Mouse (Mus musculus) Muller cell, postnatal 12 days (primary cell): ENCODE results near the gene 6030468B19Rik.

ENCODE experiments used
- DNase-seq: peaks from one replicate; pipeline ENCODE4 v3.0.0-alpha.2; 2015; ENCODE audit errors: inconsistent ontology term

The 6030468B19Rik gene

GRCm38 (mm10) chr11:117797511-117798159 lies at the start of gene 6030468B19Rik:
TSS of gene 6030468B19Rik (plus strand) at chr11:117797660.
- DNase-seq: no peak

- no peak for DNase-seq
Measured at GRCm38 (mm10) chr11:117748628-117749027, 48.8 kb upstream of the 6030468B19Rik start.

- no peak for DNase-seq
Measured at GRCm38 (mm10) chr11:117749414-117749813, 48.0 kb upstream of the 6030468B19Rik start.

GRCm38 (mm10) chr11:117751544-117751943 lies 45.9 kb upstream of the 6030468B19Rik start:
- DNase-seq: no peak

GRCm38 (mm10) chr11:117755891-117756290 lies 41.6 kb upstream of the 6030468B19Rik start:
- no peak for DNase-seq

- no peak for DNase-seq
Measured at GRCm38 (mm10) chr11:117759267-117759666, 38.2 kb upstream of the 6030468B19Rik start.

GRCm38 (mm10) chr11:117760374-117761119 lies 36.9 kb upstream of the 6030468B19Rik start:
- no peak for DNase-seq

GRCm38 (mm10) chr11:117761801-117762200 lies 35.7 kb upstream of the 6030468B19Rik start:
- DNase-seq: no peak

GRCm38 (mm10) chr11:117762246-117762645 lies 35.2 kb upstream of the 6030468B19Rik start:
- DNase-seq: no peak

- no peak for DNase-seq
Measured at GRCm38 (mm10) chr11:117764319-117764718, 33.1 kb upstream of the 6030468B19Rik start.

- DNase-seq: no peak
Measured at GRCm38 (mm10) chr11:117765361-117765760, 32.1 kb upstream of the 6030468B19Rik start.

GRCm38 (mm10) chr11:117766275-117766674 lies 31.2 kb upstream of the 6030468B19Rik start:
- DNase-seq: no peak

GRCm38 (mm10) chr11:117768725-117769682 lies 28.5 kb upstream of the 6030468B19Rik start:
- no peak for DNase-seq

- DNase-seq: no peak
Measured at GRCm38 (mm10) chr11:117769683-117770047, 27.8 kb upstream of the 6030468B19Rik start.

- no peak for DNase-seq
Measured at GRCm38 (mm10) chr11:117770407-117770806, 27.1 kb upstream of the 6030468B19Rik start.

GRCm38 (mm10) chr11:117772352-117772751 lies 25.1 kb upstream of the 6030468B19Rik start:
- no peak for DNase-seq

- no peak for DNase-seq
Measured at GRCm38 (mm10) chr11:117774925-117775324, 22.5 kb upstream of the 6030468B19Rik start.

GRCm38 (mm10) chr11:117775540-117775939 lies 21.9 kb upstream of the 6030468B19Rik start:
- no peak for DNase-seq

- no peak for DNase-seq
Measured at GRCm38 (mm10) chr11:117776085-117776792, 21.2 kb upstream of the 6030468B19Rik start.

GRCm38 (mm10) chr11:117777111-117777510 lies 20.3 kb upstream of the 6030468B19Rik start:
- no peak for DNase-seq

GRCm38 (mm10) chr11:117778031-117778430 lies 19.4 kb upstream of the 6030468B19Rik start:
- no peak for DNase-seq
